Mouse (Mus musculus) liver, embryonic 13.5 days (tissue): ENCODE results near the gene Slc4a3. TPM values are rescaled to one million over a fixed set of nuclear protein-coding genes. Genes with fewer than 3 reads are reported as not detected.

Source experiments
- ATAC-seq: fragments of 200-750 bp; cut with Nextera tagmentation; 2 replicates; pipeline ENCODE4 v1.8.0; 2017; ENCODE audit warnings: low read depth, mild to moderate bottlenecking, moderate number of reproducible peaks, moderate library complexity
- DNase-seq: peaks from one replicate; pipeline ENCODE4 v3.0.0; 2022
- H3K27ac ChIP-seq: fragments of 300-500 bp; sonication (generic); 2 replicates; pipeline ENCODE4 v1.5.1; 2015; ENCODE audit warnings: moderate library complexity, mild to moderate bottlenecking, inconsistent platforms
- H3K27me3 ChIP-seq: fragments of 300-500 bp; sonication (generic); 2 replicates; pipeline ENCODE4 v1.6.1; 2015; ENCODE audit warnings: mild to moderate bottlenecking, inconsistent platforms
- H3K36me3 ChIP-seq: fragments of 300-500 bp; sonication (generic); 2 replicates; pipeline ENCODE4 v1.6.1; 2015; ENCODE audit warnings: mild to moderate bottlenecking, inconsistent platforms
- H3K4me1 ChIP-seq: fragments of 300-500 bp; sonication (generic); replicated peaks from 2 replicates; pipeline ENCODE4 v1.6.1; 2015; ENCODE audit warnings: inconsistent platforms
- H3K4me2 ChIP-seq: fragments of 300-500 bp; sonication (generic); 2 replicates; pipeline ENCODE4 v1.6.1; 2015; ENCODE audit warnings: inconsistent platforms, mild to moderate bottlenecking, moderate library complexity
- H3K4me3 ChIP-seq: fragments of 300-500 bp; sonication (generic); replicated peaks from 2 replicates; pipeline ENCODE4 v1.5.1; 2015; ENCODE audit warnings: mild to moderate bottlenecking, inconsistent platforms
- H3K9ac ChIP-seq: fragments of 300-500 bp; sonication (generic); 2 replicates; pipeline ENCODE4 v1.6.1; 2015; ENCODE audit warnings: mild to moderate bottlenecking, inconsistent platforms
- H3K9me3 ChIP-seq: fragments of 300-500 bp; sonication (generic); replicated peaks from 2 replicates; pipeline ENCODE4 v1.6.1; 2016; ENCODE audit warnings: inconsistent platforms
- WGBS: fragments of 180-500 bp; shearing (Covaris S2); methylation state at CpG from one replicate; pipeline ENCODE4 v1.1.7; 2015; ENCODE audit not compliant: insufficient replicate concordance; 5-methylcytosine and 5-hydroxymethylcytosine counted together
- polyA plus RNA-seq: library from polyadenylated mRNA; unstranded; fragments of >200 nt; fragmentation: Nextera tagmentation; extraction: Ambion mirVana; gene quantifications from 2 replicates; pipeline ENCODE4 v1.2.1, GENCODE M21; 2015

The Slc4a3 gene
- polyA plus RNA-seq, 1 experiment from 2014 or later = 1.2 TPM

DNA sequence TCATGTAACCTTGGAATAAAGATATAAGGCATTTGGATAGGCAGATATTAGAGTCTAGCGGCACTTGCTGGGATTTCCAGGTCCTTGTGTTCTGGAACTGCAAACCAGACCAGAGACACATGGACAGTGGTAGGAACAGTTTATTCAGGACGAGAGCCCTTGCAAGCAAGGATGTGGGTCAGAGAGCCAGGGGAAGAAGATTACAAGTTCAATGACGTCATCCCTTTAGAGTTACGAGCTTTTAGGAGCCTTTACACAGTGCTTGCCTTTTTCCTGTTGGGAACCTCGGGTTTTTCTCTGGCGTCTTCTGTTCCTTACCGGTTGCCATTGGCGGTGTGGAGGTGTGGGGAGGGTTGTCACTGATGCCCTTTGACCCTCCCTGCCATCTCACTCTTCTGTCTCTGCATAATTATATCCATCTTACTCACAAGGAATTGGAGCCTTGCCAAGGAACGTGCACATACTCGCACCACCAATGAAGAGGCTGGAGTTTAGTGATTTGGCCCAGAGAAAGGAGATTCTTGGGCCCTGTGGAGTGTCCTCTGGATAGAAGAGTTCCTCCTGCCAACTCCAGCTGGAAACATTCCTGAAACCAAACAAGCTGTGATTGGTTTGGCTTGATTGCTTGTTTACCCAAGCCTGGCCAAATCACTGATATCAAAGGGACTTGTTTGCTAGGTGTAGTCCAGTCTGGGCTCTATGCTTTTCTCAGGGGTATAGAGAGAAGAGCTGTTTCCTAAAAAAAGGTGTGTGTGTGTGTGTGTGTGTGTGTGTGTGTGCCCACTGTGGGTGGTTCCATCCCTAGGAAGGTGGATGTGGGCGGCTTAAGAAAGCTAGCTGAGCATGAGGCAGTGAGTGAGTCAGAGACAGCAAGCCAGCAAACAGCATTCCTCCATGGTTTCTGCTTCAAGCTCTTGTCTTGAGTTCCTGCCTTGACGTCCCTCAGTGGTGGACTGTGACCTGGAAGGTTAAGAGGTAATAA, 42.0 kb downstream of the Slc4a3 start:
- Histone ChIP-seq H3K4me3 (no peak overlapping the region), H3K9ac (no peak overlapping the region), H3K9me3 (no peaks in the 10 kb centered on the region), H3K27me3 (no peaks in the 10 kb centered on the region), H3K4me1 (no peaks in the 10 kb centered on the region), H3K4me2 (no peak overlapping the region), H3K27ac (no peak overlapping the region), H3K36me3 (no peaks in the 10 kb centered on the region)
- DNase-seq (no peak), ATAC-seq (no peak)
- WGBS = 48% methylated on average over 12 of the region's 12 CpGs

- Histone ChIP-seq H3K36me3 (no peaks in the 10 kb centered on the region), H3K9me3 (no peaks in the 10 kb centered on the region), H3K27ac (no peak overlapping the region), H3K4me3 (no peak overlapping the region), H3K4me1 (no peaks in the 10 kb centered on the region), H3K27me3 (no peaks in the 10 kb centered on the region), H3K4me2 (no peak overlapping the region), H3K9ac (no peak overlapping the region)
- WGBS = 28% methylated on average over 7 of the region's 7 CpGs
- DNase-seq (no peak), ATAC-seq (no peak)
Observed at GRCm38 (mm10) chr1:75588874-75589273, 42.8 kb downstream of the Slc4a3 start.

DNA sequence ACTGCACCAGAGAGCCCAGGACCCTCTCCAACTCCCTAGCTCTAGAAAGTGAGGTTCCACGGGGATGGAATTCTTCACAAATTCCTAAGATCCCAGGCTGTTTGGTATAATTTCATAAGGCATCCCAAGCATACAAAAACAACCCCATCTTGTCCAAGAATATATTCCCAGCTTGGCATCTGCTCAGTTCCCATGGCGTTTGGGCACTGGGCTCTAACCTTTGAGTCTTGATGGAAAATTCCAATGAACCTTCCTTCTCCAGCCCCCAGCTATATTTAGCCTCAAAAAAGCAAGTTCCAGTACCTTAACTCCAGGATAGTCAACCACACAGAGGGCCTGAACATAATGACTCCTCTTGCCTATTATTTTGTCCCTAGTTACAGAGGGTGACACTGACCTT, 43.9 kb downstream of the Slc4a3 start:
- no peak for ATAC-seq
- H3K27me3 ChIP-seq = no peaks in the 10 kb centered on the region
- H3K9me3 ChIP-seq = no peaks in the 10 kb centered on the region
- H3K4me3 ChIP-seq = no peak overlapping the region
- 60% methylated on average over 2 of the region's 2 CpGs for WGBS
- DNase-seq = no peak
- H3K27ac ChIP-seq = no peak overlapping the region
- no peak overlapping the region for H3K9ac ChIP-seq
- no peaks in the 10 kb centered on the region for H3K4me1 ChIP-seq
- H3K4me2 ChIP-seq = no peak overlapping the region
- no peaks in the 10 kb centered on the region for H3K36me3 ChIP-seq

- ATAC-seq = no peak
- H3K27ac ChIP-seq = no peak overlapping the region
Observed at GRCm38 (mm10) chr1:75593956-75594355, 47.9 kb downstream of the Slc4a3 start.

DNA sequence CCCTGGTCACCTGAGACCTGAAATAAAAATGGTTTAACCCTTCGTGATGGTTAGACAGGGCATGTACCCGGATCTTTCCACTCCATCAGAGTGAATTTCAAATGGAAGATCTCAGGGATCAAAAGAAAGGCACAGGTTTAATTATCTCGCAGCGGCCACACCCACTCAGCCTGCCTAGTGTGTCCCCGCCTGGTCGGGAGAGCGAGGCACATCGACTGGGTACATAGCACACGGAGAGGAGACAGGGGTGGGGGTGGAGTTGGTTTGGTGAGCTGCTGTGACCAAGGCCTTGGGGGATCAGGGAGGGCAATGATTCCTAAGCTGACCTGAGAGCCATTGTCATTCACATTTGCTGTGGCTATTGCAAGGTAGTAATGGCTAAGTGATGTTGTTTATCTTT, 48.8 kb downstream of the Slc4a3 start:
- 44% methylated on average over 9 of the region's 9 CpGs for WGBS
- Histone ChIP-seq H3K4me1 (no peaks in the 10 kb centered on the region), H3K27me3 (no peaks in the 10 kb centered on the region), H3K9me3 (no peaks in the 10 kb centered on the region), H3K36me3 (no peaks in the 10 kb centered on the region), H3K4me2 (no peak overlapping the region), H3K27ac (no peak overlapping the region), H3K4me3 (no peak overlapping the region), H3K9ac (no peak overlapping the region)
- DNase-seq (no peak), ATAC-seq (no peak)

More at GRCm38 (mm10) chr1:75593956-75594355, 47.9 kb downstream of the Slc4a3 start:
- H3K9ac ChIP-seq = no peak overlapping the region
- no peak for DNase-seq
- no peaks in the 10 kb centered on the region for H3K27me3 ChIP-seq
- no peak overlapping the region for H3K4me3 ChIP-seq
- H3K9me3 ChIP-seq = no peaks in the 10 kb centered on the region
- H3K4me2 ChIP-seq = no peak overlapping the region
- H3K4me1 ChIP-seq = no peaks in the 10 kb centered on the region
- 70% methylated on average over 7 of the region's 7 CpGs for WGBS
- H3K36me3 ChIP-seq = no peaks in the 10 kb centered on the region

DNA sequence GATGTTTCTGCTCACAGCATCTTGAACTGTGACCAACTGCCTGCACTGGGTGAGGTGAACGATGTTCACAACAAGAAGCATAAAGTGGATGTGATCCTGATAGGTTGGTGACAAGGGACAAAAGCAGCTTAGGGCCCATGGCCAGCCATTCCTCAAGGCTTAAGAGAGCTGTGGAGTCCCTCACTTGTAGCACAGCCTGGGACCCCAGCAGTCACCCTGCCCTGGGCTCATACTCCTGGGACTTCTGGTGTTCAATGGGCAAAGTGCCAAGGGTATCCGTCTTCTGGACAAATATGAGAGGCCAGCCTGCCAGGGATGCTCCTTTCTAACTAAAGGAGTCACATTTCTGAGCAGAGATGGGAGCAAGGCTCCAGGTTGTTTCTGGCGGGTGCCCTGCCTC, 49.9 kb downstream of the Slc4a3 start:
- ATAC-seq = no peak
- H3K27ac ChIP-seq = no peak overlapping the region
- 64% methylated on average over 3 of the region's 3 CpGs for WGBS
- no peak for DNase-seq
- H3K4me2 ChIP-seq = no peak overlapping the region
- no peak overlapping the region for H3K4me3 ChIP-seq
- no peaks in the 10 kb centered on the region for H3K9me3 ChIP-seq
- no peaks in the 10 kb centered on the region for H3K36me3 ChIP-seq
- peaks cover 3% of the 10 kb centered on the region; the same call in 1 of the 2 replicates for H3K27me3 ChIP-seq
- no peaks in the 10 kb centered on the region for H3K4me1 ChIP-seq
- no peak overlapping the region for H3K9ac ChIP-seq

DNA sequence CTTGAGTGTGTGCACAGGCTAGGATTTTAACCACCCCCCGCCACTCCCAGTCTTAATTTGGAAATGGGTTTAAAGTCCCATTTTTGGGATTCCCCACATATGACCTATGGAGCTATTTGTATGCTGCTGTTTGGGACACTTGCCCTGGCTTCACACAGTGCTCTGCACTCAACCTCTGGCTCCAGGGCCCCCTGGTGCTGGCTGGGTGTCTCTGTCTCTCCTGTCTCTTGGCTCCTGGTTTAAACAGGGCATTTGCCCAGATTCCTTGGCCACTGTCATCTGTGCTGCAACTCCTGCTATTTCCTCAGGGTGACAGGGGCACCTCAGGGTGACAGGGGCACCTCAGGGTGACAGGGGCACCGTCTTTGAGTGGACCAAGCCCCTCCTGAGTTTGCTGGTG, 50.8 kb downstream of the Slc4a3 start:
- Histone ChIP-seq H3K27me3 (peaks cover 3% of the 10 kb centered on the region; the same call in 1 of the 2 replicates), H3K27ac (no peak overlapping the region), H3K36me3 (no peaks in the 10 kb centered on the region), H3K9ac (no peak overlapping the region), H3K9me3 (no peaks in the 10 kb centered on the region), H3K4me2 (no peak overlapping the region), H3K4me1 (no peaks in the 10 kb centered on the region), H3K4me3 (no peak overlapping the region)
- WGBS = 64% methylated on average over 2 of the region's 2 CpGs
- ATAC-seq (no peak), DNase-seq (no peak)

- Histone ChIP-seq H3K27me3 (peaks cover 8% of the 10 kb centered on the region; the same call in 1 of the 2 replicates), H3K27ac (no peak overlapping the region), H3K9me3 (no peaks in the 10 kb centered on the region), H3K9ac (no peak overlapping the region), H3K4me3 (no peak overlapping the region), H3K36me3 (no peaks in the 10 kb centered on the region), H3K4me2 (no peak overlapping the region), H3K4me1 (no peaks in the 10 kb centered on the region)
- ATAC-seq (no peak), DNase-seq (no peak)
Observed at GRCm38 (mm10) chr1:75597622-75598021, 51.6 kb downstream of the Slc4a3 start.

DNA sequence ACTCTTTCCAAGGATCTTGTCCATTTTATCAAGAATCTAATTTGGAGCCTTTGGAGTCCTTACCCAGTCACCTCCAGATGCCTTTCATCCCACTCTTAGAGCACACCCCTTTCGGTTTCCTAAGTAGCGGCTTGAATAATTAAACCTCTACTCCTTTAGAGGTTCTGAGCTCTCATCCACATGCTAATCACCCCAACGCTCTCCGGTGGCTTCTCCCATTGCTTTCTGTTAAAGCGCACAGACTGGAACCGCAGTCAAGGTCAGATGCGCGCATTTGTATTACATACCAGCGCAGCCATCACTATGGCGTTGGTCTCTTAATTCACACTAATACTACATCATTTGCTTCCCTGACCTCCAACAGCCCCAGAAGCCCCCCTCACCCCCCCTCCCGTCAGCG, 55.7 kb downstream of the Slc4a3 start:
- ATAC-seq = no peak
- H3K4me1 ChIP-seq = no peaks in the 10 kb centered on the region
- no peak overlapping the region for H3K27ac ChIP-seq
- no peak for DNase-seq
- no peak overlapping the region for H3K9ac ChIP-seq
- H3K36me3 ChIP-seq = no peaks in the 10 kb centered on the region
- no peak overlapping the region for H3K4me3 ChIP-seq
- H3K9me3 ChIP-seq = no peaks in the 10 kb centered on the region
- H3K27me3 ChIP-seq = peaks cover 8% of the 10 kb centered on the region; the same call in 1 of the 2 replicates
- 15% methylated on average over 12 of the region's 12 CpGs for WGBS
- no peak overlapping the region for H3K4me2 ChIP-seq

DNA sequence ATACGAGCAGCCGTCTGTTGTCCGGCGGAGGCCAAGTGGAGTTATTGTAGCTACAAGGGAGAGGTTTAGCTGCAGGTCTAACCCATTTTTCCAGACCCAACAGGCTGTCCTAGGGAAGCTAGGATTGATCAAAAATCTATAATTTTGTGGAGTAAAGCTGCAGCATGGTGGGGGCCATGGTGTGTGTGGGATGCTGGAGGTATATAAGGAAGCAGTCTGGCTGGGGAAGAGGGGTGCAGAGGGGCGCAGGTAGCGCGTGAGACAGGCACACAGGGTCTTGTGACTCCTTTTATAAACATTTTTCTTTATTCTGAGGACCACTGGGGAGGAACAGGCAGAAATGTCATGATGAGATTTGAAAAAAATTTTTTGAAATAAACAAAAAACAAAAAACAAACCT, 57.5 kb downstream of the Slc4a3 start:
- Histone ChIP-seq H3K9ac (no peak overlapping the region), H3K27ac (no peak overlapping the region), H3K9me3 (no peaks in the 10 kb centered on the region), H3K27me3 (peaks cover 8% of the 10 kb centered on the region; the same call in 1 of the 2 replicates), H3K36me3 (no peaks in the 10 kb centered on the region), H3K4me3 (no peak overlapping the region), H3K4me2 (no peak overlapping the region), H3K4me1 (no peaks in the 10 kb centered on the region)
- WGBS = 77% methylated on average over 7 of the region's 7 CpGs
- DNase-seq = no peak
- no peak for ATAC-seq

GRCm38 (mm10) chr1:75608225-75608624, 62.2 kb downstream of the Slc4a3 start:
- ATAC-seq (no peak), DNase-seq (no peak)
- H3K27me3 ChIP-seq = no peaks in the 10 kb centered on the region
- no peak overlapping the region for H3K27ac ChIP-seq
- WGBS = 80% methylated on average over 7 of the region's 7 CpGs
- no peaks in the 10 kb centered on the region for H3K4me1 ChIP-seq
- no peaks in the 10 kb centered on the region for H3K36me3 ChIP-seq
- H3K4me2 ChIP-seq = no peak overlapping the region
- no peaks in the 10 kb centered on the region for H3K9me3 ChIP-seq
- no peak overlapping the region for H3K9ac ChIP-seq
- no peak overlapping the region for H3K4me3 ChIP-seq
